Mouse (Mus musculus) heart, embryonic 16.5 days (tissue): Measurements from ENCODE around the gene Izumo2. TPM values are rescaled to one million over a fixed set of nuclear protein-coding genes. Genes with fewer than 3 reads are reported as not detected.

Experiments used
- ATAC-seq: fragments of 200-750 bp; cut with Nextera tagmentation; replicated peaks from 2 replicates; pipeline ENCODE4 v1.8.0; 2017; ENCODE audit warnings: moderate number of reproducible peaks; ENCODE audit not compliant: insufficient read depth, low FRiP score; ENCODE audit errors: extremely low read depth
- H3K27ac ChIP-seq: fragments of 300-500 bp; sonication (generic); 2 replicates; pipeline ENCODE4 v1.5.1; 2014; ENCODE audit warnings: mild to moderate bottlenecking, low read length, control low read depth, moderate library complexity
- H3K27me3 ChIP-seq: fragments of 300-500 bp; sonication (generic); 2 replicates; pipeline ENCODE4 v1.6.1; 2014; ENCODE audit warnings: low read length, mixed read lengths; ENCODE audit not compliant: control insufficient read depth, insufficient read depth
- H3K36me3 ChIP-seq: fragments of 300-500 bp; sonication (generic); 2 replicates; pipeline ENCODE4 v1.6.1; 2014; ENCODE audit not compliant: control insufficient read depth, insufficient read depth
- H3K4me1 ChIP-seq: fragments of 300-500 bp; sonication (generic); 2 replicates; pipeline ENCODE4 v1.6.1; 2014; ENCODE audit warnings: low read length, mixed read lengths; ENCODE audit not compliant: control insufficient read depth, insufficient read depth
- H3K4me2 ChIP-seq: fragments of 300-500 bp; sonication (generic); 2 replicates; pipeline ENCODE4 v1.6.1; 2014; ENCODE audit warnings: low read depth, mild to moderate bottlenecking, control low read depth, low read length
- H3K4me3 ChIP-seq: fragments of 300-500 bp; sonication (generic); 2 replicates; pipeline ENCODE4 v1.5.1; 2014; ENCODE audit warnings: mild to moderate bottlenecking, control low read depth, low read length
- H3K9ac ChIP-seq: fragments of 300-500 bp; sonication (generic); 2 replicates; pipeline ENCODE4 v1.6.1; 2014; ENCODE audit warnings: low read length, control low read depth
- H3K9me3 ChIP-seq: fragments of 300-500 bp; sonication (generic); replicated peaks from 2 replicates; pipeline ENCODE4 v1.6.1; 2016; ENCODE audit warnings: low read length; ENCODE audit not compliant: control insufficient read depth
- WGBS: fragments of 180-500 bp; shearing (Covaris S2); extraction: QIAGEN DNeasy Blood & Tissue Kit; methylation state at CpG from one replicate; pipeline ENCODE4 v1.1.7; 2014; 5-methylcytosine and 5-hydroxymethylcytosine counted together
- polyA plus RNA-seq: library from polyadenylated mRNA; unstranded; fragments of >200 nt; fragmentation: Nextera tagmentation; extraction: Ambion mirVana; gene quantifications from 2 replicates; pipeline ENCODE4 v1.2.1, GENCODE M21; 2015

The Izumo2 gene
- polyA plus RNA-seq, 1 experiment from 2014 or later = not detected

GRCm38 (mm10) chr7:44670803-44671202, 37.7 kb upstream of the Izumo2 start, which contains the start of gene Myh14:
Gene Myh14, minus strand, starts transcription at chr7:44670843.
- H3K36me3 ChIP-seq = no peaks in the 10 kb centered on the region
- peaks cover 9% of the 10 kb centered on the region for H3K9me3 ChIP-seq
- H3K4me3 ChIP-seq = peak within 1 kb of the TSS; percentile 42
- under 1% methylated on average over 23 of the region's 23 CpGs for whole genome bisulfite sequencing
- peak; percentile 87 for ATAC-seq
- no peak within 1 kb of the TSS for H3K9ac ChIP-seq
- no peak within 1 kb of the TSS for H3K27ac ChIP-seq
- H3K4me2 ChIP-seq = peak within 1 kb of the TSS; percentile 61
- H3K4me1 ChIP-seq = peaks cover 6% of the 10 kb centered on the region
- peaks cover 15% of the 10 kb centered on the region for H3K27me3 ChIP-seq

DNA sequence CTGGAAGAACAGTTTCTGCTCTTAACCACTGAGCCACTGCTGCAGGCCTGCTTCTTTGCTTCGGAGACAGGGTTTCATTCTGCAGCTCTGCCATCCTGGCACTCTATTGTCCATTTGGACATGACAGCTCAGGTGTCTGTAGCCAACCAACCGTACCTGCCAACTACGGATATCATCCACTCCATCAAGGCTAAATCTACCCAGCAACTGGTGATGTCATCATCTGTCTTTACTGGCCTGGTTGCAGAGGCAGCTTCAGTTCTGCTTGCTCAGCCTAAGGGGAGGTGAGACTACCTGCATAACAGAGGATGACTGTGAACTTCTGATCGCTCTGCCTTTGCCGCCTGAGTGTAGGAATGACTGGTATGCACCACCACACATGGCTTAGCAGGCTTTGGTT, 36.3 kb upstream of the Izumo2 start:
- Histone ChIP-seq H3K4me1 (peaks cover 6% of the 10 kb centered on the region), H3K4me3 (no peak overlapping the region), H3K4me2 (no peak overlapping the region), H3K9me3 (peaks cover 5% of the 10 kb centered on the region), H3K27ac (no peak overlapping the region), H3K9ac (no peak overlapping the region), H3K27me3 (peaks cover 15% of the 10 kb centered on the region), H3K36me3 (no peaks in the 10 kb centered on the region)
- WGBS = 54% methylated on average over 5 of the region's 5 CpGs
- no peak for ATAC-seq

- Histone ChIP-seq H3K4me1 (peaks cover 6% of the 10 kb centered on the region), H3K9me3 (peaks cover 5% of the 10 kb centered on the region), H3K36me3 (no peaks in the 10 kb centered on the region), H3K4me2 (no peak overlapping the region), H3K9ac (no peak overlapping the region), H3K27me3 (peaks cover 11% of the 10 kb centered on the region), H3K4me3 (no peak overlapping the region), H3K27ac (no peak overlapping the region)
- no peak for ATAC-seq
- WGBS = 67% methylated on average over 4 of the region's 4 CpGs
Measured at GRCm38 (mm10) chr7:44674511-44674910, 34.0 kb upstream of the Izumo2 start.

DNA sequence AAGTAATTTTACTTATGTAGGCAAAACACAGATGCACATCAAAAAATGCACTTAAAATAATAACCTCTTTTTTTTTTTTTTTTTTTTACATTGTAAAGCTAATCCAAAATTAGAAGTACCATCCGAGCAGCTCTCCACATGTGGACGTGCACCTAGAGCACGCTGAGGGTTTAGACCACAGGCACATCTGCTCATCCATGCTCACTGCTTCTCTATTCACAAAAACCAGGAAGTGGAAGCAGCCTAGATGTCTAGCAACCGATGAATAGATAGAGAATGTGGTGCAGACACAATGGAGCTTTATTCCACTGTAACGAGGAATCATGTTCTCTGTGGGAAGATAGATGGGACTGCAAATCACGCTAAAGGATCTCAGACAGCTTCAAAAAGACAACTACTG, 33.4 kb upstream of the Izumo2 start:
- Histone ChIP-seq H3K27me3 (peaks cover 11% of the 10 kb centered on the region), H3K4me2 (no peak overlapping the region), H3K9me3 (peaks cover 5% of the 10 kb centered on the region), H3K36me3 (no peaks in the 10 kb centered on the region), H3K4me1 (peaks cover 6% of the 10 kb centered on the region), H3K9ac (no peak overlapping the region), H3K4me3 (no peak overlapping the region), H3K27ac (no peak overlapping the region)
- WGBS = 76% methylated on average over 6 of the region's 6 CpGs
- ATAC-seq = no peak

DNA sequence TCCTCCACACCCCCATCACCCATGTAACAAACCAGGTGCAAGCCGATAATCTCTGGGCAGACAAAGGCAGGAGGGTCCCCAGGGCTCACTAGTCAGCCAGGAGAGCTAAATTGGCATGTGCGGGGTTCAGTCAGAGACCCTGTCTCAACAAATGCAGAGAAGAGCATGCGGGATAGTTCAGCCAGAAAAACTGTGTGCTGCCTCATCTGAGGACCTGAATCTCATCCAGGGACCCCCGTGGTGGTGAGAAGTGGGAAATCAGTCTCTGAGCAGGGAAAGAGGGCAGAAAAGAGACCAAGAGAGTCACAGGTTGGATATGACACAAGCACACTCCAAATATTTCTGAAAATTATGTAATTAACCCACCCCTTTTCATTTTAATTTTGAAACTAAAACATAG, 32.4 kb upstream of the Izumo2 start:
- peaks cover 4% of the 10 kb centered on the region for H3K4me1 ChIP-seq
- H3K36me3 ChIP-seq = no peaks in the 10 kb centered on the region
- H3K27ac ChIP-seq = no peak overlapping the region
- no peak overlapping the region for H3K9ac ChIP-seq
- H3K9me3 ChIP-seq = peaks cover 5% of the 10 kb centered on the region
- 54% methylated on average over 4 of the region's 4 CpGs for WGBS
- H3K4me3 ChIP-seq = no peak overlapping the region
- H3K27me3 ChIP-seq = peaks cover 2% of the 10 kb centered on the region; the same call in 1 of the 2 replicates
- no peak for ATAC-seq
- H3K4me2 ChIP-seq = no peak overlapping the region

DNA sequence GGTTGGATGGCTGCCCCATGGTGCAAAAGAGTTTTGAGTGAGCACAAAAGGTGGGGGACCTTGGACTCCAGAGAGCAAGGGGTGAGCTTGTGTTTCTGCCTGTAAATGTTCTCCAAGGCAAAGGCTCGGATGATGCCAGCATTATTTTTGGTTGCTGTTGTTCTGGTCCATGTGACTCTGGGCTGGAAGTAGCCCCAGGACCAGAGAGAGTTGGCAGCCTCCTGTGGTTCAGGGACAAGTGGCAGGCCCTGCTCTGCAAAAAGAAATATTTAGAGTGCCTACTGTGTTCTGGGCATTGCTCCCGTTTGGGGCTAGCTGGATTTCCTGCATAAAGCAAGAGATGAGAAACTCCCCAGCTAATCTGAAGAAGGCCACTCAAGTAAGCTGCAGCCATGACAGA, 31.9 kb upstream of the Izumo2 start:
- H3K9me3 ChIP-seq = peaks cover 7% of the 10 kb centered on the region
- no peak overlapping the region for H3K4me2 ChIP-seq
- no peak overlapping the region for H3K9ac ChIP-seq
- no peaks in the 10 kb centered on the region for H3K4me1 ChIP-seq
- WGBS = 48% methylated on average over 2 of the region's 2 CpGs
- H3K27ac ChIP-seq = no peak overlapping the region
- ATAC-seq = no peak
- H3K4me3 ChIP-seq = no peak overlapping the region
- peaks cover 2% of the 10 kb centered on the region; the same call in 1 of the 2 replicates for H3K27me3 ChIP-seq
- H3K36me3 ChIP-seq = no peaks in the 10 kb centered on the region

DNA sequence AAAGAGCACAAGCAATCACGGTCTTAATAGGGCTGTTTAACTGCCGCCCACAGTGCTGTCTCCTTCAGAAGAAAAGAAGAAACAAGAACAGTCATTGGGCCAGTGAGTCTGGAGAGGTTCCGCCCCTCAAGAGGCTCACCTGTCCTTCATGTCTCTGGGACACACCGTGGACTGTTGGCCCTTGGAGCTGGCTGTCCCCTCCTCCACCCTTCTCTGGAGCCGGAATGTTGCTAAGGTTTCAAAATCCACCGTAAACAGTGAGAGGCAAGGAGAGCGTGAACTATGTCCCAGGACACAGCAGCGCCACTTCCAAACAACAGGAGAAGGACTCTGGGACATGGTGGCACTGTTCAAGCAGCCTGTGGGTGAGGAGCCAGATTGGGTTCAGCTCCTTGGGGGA, 24.9 kb upstream of the Izumo2 start:
- Histone ChIP-seq H3K27ac (no peak overlapping the region), H3K4me1 (peaks cover 10% of the 10 kb centered on the region)
- 67% methylated on average over 8 of the region's 8 CpGs for WGBS

GRCm38 (mm10) chr7:44685531-44686402, 22.8 kb upstream of the Izumo2 start:
- Histone ChIP-seq H3K4me2 (no peak overlapping the region; the same call in 1 of the 2 replicates), H3K36me3 (no peaks in the 10 kb centered on the region), H3K9ac (no peak overlapping the region), H3K9me3 (peaks cover 6% of the 10 kb centered on the region; the same call in 1 of the 2 replicates), H3K27ac (no peak overlapping the region), H3K4me3 (no peak overlapping the region), H3K4me1 (peaks cover 10% of the 10 kb centered on the region), H3K27me3 (no peaks in the 10 kb centered on the region)
- 40% methylated on average over 16 of the region's 17 CpGs for WGBS
- ATAC-seq = peak; percentile 83

More for the DNA sequence above, 24.9 kb upstream of the Izumo2 start:
- no peak for ATAC-seq
- no peak overlapping the region for H3K9ac ChIP-seq
- peaks cover 6% of the 10 kb centered on the region for H3K9me3 ChIP-seq
- no peak overlapping the region for H3K4me3 ChIP-seq
- H3K36me3 ChIP-seq = no peaks in the 10 kb centered on the region
- H3K27me3 ChIP-seq = no peaks in the 10 kb centered on the region
- H3K4me2 ChIP-seq = no peak overlapping the region

DNA sequence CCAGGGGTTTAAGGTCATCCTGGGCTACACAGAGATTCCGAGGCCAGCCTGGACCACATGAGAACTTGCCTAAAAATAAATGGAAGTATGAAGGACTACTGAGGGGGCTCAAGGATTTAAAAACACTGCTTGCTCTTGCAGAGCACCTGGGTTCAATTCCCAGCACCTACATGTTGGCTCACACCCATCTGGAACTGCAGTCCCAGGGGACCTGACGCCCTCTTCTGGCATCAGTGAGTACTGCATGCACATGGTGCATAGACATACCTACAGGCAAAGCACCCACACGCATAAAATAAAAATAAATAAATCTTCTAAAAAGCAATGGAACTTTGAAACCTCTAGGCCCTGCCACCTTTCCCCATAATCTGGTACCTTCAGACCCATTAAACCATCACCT, 19.7 kb upstream of the Izumo2 start:
- no peak for ATAC-seq
- Histone ChIP-seq H3K9ac (no peak overlapping the region), H3K9me3 (no peaks in the 10 kb centered on the region), H3K27me3 (no peaks in the 10 kb centered on the region), H3K4me3 (no peak overlapping the region), H3K4me2 (no peak overlapping the region), H3K36me3 (no peaks in the 10 kb centered on the region), H3K27ac (no peak overlapping the region), H3K4me1 (peaks cover 10% of the 10 kb centered on the region)
- 64% methylated on average over 3 of the region's 3 CpGs for WGBS
